Mouse (Mus musculus) left cerebral cortex, adult 9 months (tissue): ENCODE results near the gene Vps11.
A peak's percentile ranks its signal among the peaks of the same experiment; 100 is the strongest.
"Not testable (repeated sequence)": the region's sequence is repeated elsewhere in the genome, so short reads cannot be mapped to it uniquely, and the experiment has no call there.

Experiments
- DNase-seq, 2 experiments: peaks; one replicate each; pipeline ENCODE4 v3.0.0; 2022; ENCODE audit warnings: low spot score in 2 of 2

Vps11 gene

DNA sequence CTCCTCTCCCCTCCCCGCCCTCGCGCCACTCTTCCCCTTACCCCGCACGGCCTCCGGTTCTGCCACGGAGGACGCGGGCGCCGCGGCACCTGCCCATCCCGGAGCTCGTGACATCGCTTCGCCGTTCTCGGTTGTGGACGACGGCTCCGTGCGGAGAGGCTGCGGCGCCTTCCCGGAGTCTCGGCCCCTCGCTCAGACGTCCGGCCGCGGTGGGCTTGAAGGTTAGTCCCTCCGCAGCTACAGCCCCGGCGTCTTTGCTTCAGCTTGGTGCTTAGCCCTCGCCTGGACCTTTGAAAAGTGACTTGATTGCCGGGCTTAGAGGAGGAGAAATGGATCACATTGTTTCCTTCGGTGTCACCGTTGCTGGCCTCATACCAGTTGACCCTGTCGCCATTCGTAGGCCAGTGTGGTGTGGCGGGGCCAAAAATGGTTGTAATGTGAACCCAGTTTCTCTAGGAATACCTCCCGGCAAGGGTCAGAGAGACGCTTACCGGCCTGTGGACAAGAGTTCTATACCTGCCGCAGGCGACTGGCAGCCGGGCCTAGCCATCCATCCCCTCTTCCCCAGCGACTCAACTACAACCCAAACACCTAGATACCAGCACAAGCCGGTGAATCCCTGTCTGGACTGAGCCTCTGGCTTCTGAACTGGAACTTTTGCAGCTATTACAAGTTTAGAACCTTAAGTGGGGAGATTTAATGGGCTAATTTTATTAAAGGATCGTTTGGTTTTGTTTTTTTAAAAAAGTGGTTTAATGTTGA, 26.0 kb downstream of the Vps11 start:
- DNase-seq, result no peak

DNA sequence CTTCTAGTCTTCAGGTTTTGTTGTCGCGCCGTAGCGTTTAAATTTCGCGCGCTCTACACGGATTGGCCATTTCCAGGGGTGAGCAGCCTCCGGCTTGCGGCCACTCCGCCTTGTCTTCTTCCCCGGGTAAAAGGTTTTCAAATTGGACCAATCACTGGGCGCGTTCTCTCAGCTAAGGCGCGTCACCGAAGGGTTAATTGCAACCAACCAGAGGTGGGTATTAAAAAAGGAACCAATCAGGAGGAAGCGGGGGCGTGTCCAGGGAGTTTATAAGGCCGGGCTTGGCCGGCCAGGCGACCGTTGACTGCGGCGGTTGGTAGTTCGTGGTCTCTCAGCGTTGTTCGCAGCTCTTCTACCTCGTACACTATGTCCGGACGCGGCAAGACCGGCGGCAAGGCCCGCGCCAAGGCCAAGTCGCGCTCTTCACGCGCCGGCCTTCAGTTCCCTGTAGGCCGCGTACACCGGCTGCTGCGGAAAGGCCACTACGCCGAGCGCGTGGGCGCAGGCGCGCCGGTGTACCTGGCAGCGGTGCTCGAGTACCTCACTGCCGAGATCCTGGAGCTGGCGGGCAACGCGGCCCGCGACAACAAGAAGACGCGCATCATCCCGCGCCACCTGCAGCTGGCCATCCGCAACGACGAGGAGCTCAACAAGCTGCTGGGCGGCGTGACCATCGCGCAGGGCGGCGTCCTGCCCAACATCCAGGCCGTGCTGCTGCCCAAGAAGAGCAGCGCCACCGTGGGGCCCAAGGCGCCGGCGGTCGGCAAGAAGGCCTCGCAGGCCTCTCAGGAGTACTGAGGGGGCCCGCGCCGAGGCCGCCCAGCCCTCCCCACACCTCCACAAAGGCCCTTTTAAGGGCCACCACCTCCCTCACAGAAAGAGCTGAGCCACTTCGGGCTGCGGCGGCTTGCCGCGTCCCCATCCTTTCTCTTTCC, 26.8 kb downstream of the Vps11 start, which contains the start of gene H2afx:
Gene H2afx (plus strand): TSS at position 299 of the 935 bp plus-strand sequence.
- peak; percentile 99 to 100 for DNase-seq

DNA sequence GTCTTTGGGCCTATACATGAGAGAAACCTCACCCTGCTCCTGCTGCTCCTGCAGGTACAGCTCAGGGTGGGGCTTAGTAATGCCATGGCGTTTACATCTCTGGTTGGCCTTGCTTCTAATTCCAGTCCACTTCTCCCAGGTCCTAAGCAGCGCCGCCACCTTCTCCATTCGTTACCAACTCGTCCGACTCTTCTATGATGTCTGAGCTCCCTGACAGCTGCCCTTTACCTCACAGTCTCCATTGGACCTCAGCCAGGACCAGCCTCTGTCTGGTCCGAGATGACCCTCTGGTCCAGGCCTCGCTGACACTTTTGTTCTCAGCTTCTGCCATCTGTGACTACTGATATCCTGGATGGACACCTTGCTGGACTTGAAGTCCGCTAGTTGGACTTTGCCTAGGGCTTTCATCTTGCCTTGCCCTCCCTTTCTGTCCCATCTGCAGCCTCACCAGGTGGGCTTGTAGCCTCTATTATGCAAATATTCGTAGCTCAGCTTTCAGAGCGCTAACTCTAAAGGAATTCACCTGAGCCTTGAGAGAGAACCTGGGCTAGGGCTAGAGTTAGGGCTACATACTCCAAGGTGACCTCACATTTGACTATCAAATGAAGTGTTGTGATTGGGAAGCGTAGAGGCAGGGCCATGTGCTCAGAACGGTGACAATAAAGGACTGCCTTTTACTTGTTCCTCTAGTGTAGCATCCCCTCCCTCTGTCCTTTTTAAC, 28.4 kb downstream of the Vps11 start:
- no peak for DNase-seq

DNA sequence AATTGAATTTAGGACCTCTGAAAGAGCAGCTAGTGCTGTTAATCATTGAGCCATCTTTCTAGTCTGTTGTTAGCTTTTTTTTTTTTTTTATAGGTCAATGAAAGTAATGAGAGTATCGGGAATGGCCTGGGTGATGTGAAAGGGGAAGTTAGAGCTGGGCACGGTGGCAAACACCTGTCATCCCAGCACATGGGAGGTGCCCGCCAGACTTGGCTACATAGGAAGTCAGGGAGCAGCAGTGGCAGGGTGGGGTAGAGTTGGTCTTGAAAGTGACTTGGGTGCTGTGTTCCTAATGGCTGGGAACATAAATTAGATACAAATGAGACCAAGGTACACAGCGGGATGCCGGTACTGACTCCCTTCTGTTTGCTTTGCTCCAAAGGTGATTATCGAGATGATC, 30.7 kb downstream of the Vps11 start:
- no peak for DNase-seq

DNA sequence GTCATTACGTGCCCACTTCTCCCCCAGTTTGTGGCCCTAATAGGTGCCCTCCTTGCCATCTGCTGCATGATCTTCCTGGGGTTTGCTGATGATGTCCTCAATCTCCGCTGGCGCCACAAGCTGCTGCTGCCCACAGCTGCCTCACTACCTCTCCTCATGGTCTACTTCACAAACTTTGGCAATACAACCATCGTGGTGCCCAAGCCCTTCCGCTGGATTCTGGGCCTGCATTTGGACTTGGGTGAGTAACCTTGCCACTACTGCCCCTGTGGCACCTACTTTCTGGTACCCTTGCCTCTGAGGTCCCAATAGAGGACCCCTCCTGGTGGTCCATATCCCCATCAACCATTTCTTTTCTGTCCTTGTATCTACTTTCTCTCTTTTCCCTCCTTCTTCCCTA, 33.5 kb downstream of the Vps11 start:
- DNase-seq, result no peak

DNA sequence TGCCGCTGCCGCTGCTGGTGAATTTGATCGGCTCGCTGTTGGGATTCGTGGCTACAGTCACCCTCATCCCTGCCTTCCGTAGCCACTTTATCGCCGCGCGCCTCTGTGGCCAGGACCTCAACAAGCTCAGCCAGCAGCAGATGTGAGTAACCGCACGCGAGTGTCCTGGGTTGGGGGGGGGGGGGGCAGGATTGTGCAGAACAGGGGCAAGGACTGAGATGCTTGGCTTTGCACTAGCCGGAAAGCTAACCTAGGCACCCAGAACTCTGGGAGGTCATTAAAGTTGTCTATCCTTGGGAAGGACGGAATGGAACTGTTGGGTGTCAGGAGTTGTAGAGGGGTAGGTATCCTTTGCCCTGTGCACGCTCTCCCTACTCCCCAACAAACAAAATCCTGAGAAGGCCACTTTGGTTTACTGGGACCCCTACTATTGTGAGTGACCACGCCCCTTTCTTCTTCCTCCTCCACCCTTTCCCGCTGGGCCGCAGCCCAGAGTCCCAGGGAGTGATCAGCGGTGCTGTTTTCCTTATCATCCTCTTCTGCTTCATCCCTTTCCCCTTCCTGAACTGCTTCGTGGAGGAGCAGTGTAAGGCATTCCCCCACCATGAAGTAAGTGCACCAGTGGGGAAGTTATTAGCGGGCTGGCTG, 34.3 kb downstream of the Vps11 start:
- no peak for DNase-seq

DNA sequence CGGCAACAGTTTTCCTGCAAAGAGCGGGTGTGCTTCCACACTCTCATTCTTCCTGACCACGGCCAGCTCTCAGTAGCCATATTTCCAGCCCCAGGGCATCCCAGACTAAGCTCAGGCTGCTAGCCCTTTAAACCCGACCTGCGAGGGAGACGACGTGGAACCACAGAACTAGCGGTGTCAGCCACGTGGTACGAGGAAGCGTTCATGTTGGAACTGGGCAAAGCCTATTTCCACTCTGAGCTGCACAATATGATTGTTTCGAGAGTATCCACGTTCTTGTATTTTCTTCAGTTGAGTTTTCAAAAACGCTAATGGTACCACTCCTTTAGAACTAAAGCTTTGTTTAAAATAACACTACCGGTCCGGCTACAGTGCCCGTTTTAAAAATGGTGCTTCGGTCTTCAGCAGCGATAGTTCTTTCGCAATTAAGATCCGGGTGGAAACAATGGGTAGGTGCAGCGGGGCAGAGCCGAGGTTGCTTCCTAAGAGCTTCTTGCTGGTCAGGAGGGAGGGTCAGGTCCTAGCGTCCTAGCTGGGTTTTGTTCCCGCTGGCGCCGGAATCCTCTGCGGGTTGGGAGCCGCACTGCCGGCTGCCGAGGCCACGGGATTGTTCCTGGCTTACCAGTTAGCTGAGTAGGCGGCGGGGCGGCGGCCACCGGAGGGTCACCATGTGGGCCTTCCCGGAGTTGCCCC, 35.0 kb downstream of the Vps11 start:
- peak in 1 of 2 experiments; percentile 92 for DNase-seq

DNA sequence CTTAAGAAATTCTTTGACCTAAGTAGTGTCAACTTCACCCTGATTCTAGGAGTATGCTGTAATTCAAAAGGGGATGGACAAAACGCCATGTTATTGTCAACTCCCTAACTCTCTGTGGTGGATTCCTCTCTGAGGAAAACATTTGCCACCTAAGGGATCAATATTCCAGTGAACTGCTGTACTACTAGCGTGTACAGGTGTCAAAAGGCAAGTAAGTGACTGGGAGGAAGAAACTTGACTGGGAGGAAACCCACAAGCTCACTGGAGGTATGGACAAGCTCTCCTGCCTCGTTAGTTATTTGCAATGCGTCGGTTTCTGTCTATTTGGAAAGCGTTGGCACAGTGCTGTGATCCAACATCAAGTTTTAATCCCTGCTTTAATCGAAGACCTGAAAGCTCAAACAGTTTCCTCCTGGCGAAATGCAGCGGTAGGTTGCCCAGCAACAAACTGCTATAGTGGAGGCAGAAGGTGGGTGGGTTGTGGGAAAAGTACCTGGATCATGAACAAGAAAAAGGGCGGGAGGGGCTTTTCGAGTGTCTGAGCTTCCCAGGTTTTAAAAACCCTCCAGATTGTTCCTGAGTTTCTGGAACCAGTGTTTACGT, 35.6 kb downstream of the Vps11 start, which contains the start of gene Dpagt1:
Gene Dpagt1 (plus strand): TSS at position 252 of the 603 bp plus-strand sequence.
- DNase-seq, result no peak

DNA sequence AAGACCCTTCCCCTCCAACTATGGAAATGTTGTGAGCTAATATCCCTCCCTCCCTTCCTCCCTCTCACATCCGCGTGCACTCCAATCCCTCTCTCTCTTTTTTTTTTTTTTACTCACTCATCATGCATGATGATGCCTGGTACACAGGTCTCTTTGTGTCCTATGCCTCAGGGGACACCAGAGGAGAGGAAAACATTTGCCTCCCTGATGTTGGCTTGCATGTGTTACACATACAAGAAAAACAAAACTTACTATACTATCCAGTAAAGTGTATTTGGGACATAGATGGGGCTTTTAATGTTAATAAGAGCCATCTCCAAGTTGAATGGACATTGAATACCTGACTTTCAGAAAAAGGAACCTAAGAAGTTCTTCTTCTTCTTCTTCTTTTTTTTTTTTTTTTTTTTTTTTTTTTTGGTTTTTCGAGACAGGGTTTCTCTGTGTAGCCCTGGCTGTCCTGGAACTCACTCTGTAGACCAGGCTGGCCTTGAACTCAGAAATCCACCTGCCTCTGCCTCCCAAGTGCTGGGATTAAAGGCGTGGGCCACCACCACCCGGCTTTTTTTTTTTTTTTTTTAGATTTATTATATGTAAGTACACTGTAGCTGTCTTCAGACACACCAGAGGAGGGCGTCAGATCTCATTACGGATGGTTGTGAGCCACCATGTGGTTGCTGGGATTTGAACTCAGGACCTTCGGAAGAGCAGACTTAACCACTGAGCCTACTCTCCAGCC, 36.3 kb downstream of the Vps11 start:
- not testable (repeated sequence) for DNase-seq

DNA sequence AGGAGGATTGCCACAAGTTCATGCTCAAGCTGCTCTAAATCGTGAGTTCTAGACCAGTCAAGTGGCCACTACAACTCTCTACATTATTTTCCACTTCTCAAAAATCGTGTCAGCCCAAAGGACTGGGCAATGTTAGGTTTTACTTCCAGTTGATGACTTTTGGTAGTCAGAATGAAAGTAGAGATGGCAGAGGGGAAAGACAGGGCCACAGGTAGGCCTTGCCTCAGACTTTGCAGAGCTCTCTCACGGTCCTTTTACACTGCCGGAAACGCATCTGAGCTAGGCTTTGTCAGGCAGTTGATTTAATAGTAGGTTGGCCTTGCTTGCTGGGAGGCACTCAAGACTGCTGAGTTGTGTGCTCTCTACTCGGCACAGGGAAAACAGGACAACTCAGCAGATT, 37.3 kb downstream of the Vps11 start:
- DNase-seq, result no peak

DNA sequence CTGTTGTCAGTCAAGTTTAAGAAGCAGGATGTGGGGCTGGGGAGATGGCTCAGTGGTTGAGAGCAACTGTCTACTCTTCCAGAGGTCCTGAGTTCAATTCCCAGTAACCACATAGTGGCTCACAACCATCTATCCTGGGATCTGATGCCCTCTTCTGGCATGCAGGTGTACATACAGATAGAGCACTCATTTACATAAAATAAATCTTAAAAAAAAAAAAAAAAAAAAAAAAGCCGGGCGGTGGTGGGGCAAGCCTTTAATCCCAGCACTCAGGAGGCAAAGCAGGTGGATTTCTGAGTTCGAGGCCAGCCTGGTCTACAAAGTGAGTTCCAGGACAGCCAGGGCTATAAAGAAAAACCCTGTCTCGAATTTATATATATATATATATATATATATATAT, 37.8 kb downstream of the Vps11 start:
- DNase-seq, result not testable (repeated sequence)

DNA sequence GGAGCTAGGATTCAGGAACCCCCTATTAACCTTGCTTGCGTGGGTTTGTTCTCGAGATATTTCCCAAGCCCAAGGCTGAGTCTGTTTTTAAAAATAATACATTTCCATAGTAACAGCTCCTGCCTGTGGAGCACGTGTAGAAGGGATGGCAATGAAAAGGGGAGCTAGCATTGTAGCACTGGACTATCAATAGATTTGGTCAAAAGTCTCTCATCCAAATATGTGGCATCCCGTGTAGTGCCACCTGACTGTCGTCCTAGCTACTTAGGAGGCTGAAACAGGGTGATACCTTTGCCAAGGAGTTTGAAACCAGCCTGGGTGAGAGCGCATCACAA, 40.7 kb downstream of the Vps11 start:
- peak in 1 of 2 experiments; percentile 66 for DNase-seq

DNA sequence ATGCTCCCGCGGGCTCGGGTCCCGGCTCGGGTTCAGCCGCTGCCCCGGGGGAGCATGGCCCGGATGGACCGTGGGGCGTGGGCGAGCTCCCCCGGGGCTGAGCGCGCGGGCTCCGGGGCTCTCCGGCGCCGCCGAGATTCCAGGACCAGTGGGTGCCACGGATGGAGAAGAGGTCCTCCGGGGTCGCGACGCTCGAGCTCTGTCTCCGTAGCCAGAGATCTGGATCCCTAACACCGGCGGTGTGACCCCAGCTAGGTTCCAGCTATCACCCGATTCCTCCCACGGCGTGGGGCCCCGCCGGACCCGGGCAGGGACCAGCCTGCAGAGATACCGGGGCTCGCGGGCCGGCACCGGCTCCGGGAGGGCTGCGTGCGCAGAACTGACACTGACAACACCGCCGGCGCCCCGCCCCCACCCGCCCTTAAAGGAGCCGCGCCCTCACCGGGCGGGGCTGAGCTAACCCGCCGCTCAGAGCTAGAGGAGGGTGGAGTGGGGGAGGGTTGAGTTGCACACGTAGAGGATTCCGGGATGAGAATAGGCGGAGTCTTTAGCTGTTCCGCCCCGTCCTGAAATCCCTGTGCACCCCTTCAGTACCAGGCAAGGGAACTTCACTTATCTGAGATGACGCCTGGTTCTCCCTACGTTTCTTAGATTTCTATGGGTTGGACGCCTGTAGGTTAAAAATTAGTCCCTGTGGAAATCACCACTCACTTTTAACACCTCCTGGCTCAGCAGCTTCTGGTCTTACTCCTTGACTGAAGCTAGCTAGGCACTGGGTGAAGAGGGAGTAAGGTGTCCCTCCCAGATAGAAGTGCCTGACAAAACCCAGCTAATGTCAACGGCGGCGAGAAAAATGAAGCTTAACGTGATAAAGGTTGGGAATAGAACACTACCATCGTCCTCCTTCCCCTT, 41.3 kb downstream of the Vps11 start, which contains the start of gene C2cd2l:
Gene C2cd2l (minus strand): TSS at position 399 of the 912 bp plus-strand sequence.
- peak; percentile 91 to 94 for DNase-seq

DNA sequence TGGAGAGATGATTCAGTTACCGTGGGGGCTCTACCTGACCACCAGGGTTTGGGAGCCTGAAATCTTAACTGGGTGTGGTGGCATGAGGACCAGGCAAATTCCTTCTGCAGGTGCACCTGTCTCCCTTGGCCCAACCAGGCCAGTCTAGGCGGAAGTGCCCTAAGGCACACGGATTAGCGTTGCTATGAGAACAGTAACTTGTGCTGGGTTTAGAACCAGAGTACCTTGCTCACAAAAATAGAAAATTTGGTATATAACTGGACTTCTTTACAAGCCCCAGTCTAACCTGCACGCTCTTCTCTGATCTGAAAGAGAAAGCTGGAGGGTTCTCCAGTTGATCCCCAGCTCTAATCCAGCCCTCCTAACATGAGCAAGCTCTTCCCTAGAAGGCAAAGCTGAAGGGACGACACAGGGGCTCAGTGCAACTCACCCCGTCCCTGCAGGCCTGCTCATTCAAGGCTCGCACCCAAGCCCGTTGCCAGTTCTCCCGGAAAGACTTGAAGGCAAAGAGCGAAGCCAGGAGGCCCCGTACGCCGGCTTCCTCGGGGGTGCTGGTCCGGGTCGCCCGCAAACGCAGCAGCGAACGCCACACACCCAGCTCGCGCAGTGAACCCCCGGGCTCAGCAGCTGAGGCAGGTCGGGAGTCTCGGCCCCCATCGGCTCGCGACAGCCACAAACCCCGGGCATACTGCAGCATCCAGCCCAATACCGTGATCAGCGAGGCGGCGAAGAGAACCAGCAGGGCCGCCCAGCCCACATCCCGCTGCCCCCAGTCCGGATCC, 42.2 kb downstream of the Vps11 start:
- no peak for DNase-seq

DNA sequence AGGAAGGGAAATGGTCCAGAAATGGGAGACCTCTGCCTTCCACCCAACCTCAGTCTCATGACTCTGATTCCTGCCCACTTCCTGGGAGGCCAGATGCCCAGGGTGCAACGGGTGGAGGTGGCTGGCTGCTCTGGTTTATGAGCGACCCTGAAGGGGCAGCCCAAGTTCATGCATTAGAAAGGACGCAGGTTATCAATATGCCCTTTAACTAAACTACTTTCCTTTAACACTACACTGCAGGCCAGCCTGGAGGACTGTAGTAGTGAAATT, 42.7 kb downstream of the Vps11 start:
- no peak for DNase-seq

DNA sequence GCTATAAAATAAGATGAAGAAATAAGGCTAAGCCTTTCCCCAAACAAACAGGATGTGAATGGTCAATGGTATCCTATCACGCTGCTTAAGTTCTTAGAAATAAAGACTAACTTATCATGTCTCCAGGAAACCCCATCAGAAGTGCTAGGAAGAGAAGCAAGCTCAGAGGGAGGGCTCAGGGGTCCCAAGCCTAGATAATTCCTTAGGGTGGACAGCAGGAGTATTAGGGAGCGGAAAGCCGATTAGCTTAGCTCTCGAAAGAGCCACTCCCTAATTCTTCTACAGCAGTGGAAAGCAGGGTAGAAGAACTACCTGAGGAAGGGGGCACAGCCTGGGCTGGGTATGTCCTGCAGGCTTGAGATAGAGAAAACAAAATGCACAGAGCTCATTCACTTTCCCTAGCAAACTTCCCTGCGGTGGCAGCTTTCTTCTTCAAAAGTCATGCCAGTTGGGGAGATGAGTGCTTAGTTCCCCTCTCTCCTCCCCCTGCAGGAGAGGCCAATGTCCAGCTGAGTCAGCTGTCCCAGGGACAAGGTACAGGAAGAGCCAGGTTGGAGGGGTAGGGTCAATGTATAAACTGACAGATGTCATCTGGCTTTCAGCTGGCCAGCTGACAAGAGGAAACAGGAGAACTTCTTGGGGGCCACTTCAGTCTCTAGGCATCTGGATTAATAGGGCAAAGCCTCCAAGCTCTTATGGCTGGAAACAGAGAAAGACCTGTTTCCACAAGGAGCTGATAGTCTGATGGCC, 43.2 kb downstream of the Vps11 start:
- no peak for DNase-seq

DNA sequence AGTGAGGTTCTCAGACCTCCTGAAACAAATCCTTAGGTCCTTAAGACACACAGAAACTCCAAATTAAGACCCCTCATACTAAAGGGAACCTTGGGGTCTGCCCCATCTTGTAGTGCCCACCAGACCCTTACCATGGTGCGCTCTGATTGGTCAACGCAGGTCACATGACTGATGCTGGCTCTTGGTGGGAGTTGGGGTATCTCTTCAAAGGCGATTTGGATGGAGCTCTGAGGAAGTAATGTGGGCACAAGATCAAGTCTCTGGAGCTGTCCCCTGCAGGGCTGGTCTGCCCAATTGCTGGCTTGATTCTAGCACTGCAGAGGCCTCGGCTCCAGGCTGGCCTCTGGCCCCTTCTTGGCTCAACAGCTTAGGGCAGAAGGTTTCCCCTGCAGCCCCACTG, 44.0 kb downstream of the Vps11 start:
- no peak for DNase-seq
